ENCODE assay signal across 19 mouse cellular contexts in the genomic region with DNA sequence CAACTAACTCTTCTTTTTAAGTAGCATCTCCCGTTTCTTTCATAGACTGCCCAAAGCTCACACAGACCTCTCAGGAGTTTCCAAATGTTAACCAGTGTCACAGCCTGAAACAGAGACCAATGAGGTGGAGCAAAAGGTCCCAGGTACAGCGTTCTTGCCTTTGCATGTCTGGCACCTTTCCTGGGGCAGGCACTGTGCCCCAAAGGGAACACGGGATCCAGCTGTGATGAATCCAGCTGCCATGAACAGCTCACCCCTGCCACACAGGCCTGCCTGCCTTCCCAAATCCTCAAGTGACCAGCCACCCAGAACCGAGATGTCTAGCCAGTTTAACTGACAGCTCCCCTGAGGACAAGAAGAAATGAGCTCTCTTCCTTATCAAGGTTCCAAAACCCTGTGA. TPM values are rescaled to one million over a fixed set of nuclear protein-coding genes. Genes with fewer than 3 reads are reported as not detected.
DNase-seq lines count a peak whose midpoint lies in the region; ATAC-seq and TF ChIP-seq lines count a peak whose summit lies in the region.
"Had no signal": no experiment of that assay in that cellular context is flagged by ENCODE, and none has a peak within 500 bp of the region (broad histone marks: within the 10 kb centered on the region; RNA-seq: fewer than 3 reads in every experiment).

No protein-coding gene starts in this region.

- H3K9ac ChIP-seq in kidney, embryonic 14.5 days (ENCODE audit: low read depth, low read length), result no peak overlapping the region
- no peak overlapping the region for H3K9ac ChIP-seq in midbrain, embryonic 11.5 days (ENCODE audit: low read length)
- H3K9ac ChIP-seq: forebrain, embryonic 12.5 days; hindbrain, embryonic 13.5 days; liver, embryonic 12.5 days; lung, embryonic 14.5 days; midbrain, embryonic 13.5 days; neural tube, embryonic 15.5 days had no signal

- H3K4me1 ChIP-seq in kidney, embryonic 14.5 days (ENCODE audit: control insufficient read depth, insufficient read depth, low read length), result peaks cover 55% of the 10 kb centered on the region
- no peaks in the 10 kb centered on the region for H3K4me1 ChIP-seq in midbrain, embryonic 11.5 days (ENCODE audit: control insufficient read depth, insufficient read depth, low read length)
- H3K4me1 ChIP-seq in midbrain, embryonic 10.5 days, result 0 out of 2 replicates have a peak, but pooled peaks cover 6% of the 10 kb centered on the region
- H3K4me1 ChIP-seq: forebrain, embryonic 12.5 days; hindbrain, embryonic 13.5 days; liver, embryonic 12.5 days; midbrain, embryonic 13.5 days; neural tube, embryonic 15.5 days had no signal

- no peak for TF ChIP-seq CTCF in gastrocnemius, adult 2 months (IDR thresholded peaks at IDR 0.05)

- H3K27me3 ChIP-seq in kidney, embryonic 14.5 days (ENCODE audit: control insufficient read depth, insufficient read depth, low read length), result no peaks in the 10 kb centered on the region
- no peaks in the 10 kb centered on the region for H3K27me3 ChIP-seq in midbrain, embryonic 11.5 days (ENCODE audit: control insufficient read depth, insufficient read depth, low read length)
- no peaks in the 10 kb centered on the region for H3K27me3 ChIP-seq in midbrain, embryonic 10.5 days (ENCODE audit: low read depth, poor library complexity, severe bottlenecking)
- H3K27me3 ChIP-seq: forebrain, embryonic 12.5 days; hindbrain, embryonic 13.5 days; liver, embryonic 12.5 days; midbrain, embryonic 13.5 days; neural tube, embryonic 15.5 days had no signal

- no peak for ATAC-seq in kidney, embryonic 14.5 days (ENCODE audit: low FRiP score, low TSS enrichment)
- ATAC-seq in midbrain, embryonic 11.5 days (ENCODE audit: low FRiP score), result no peak
- ATAC-seq: liver, embryonic 12.5 days; midbrain, embryonic 13.5 days had no signal

- intact Hi-C loops in gastrocnemius, adult 2 months (cut with DNase I), result no loop called here

- peak; percentile 55 for DNase-seq in gastrocnemius, adult 2 months
- DNase-seq in gastrocnemius, postnatal 25 days, result no peak
- DNase-seq in kidney, adult 11 months, result peak; percentile 65
- peak; percentile 81 for DNase-seq in kidney, adult 9 months
- peak; percentile 36 to 60 for DNase-seq in kidney, postnatal 4 days
- DNase-seq in midbrain, embryonic 11.5 days (ENCODE audit: low spot score, missing footprints), result no peak
- no peak for DNase-seq in midbrain, embryonic 10.5 days (ENCODE audit: low spot score)
- DNase-seq: cerebellum, postnatal 25 days; lung, embryonic 14.5 days; thymus, postnatal 4 days had no signal

- no peak overlapping the region for H3K4me2 ChIP-seq in kidney, embryonic 14.5 days (replicated peaks; ENCODE audit: low read depth, low read length)
- H3K4me2 ChIP-seq in midbrain, embryonic 11.5 days, result no peak overlapping the region
- H3K4me2 ChIP-seq: forebrain, embryonic 12.5 days; hindbrain, embryonic 13.5 days; liver, embryonic 12.5 days; lung, embryonic 14.5 days; midbrain, embryonic 13.5 days; neural tube, embryonic 15.5 days had no signal

- no peak overlapping the region for H3K4me3 ChIP-seq in gastrocnemius, adult 2 months
- H3K4me3 ChIP-seq in kidney, embryonic 14.5 days (ENCODE audit: low read length), result no peak overlapping the region
- no peak overlapping the region for H3K4me3 ChIP-seq in midbrain, embryonic 11.5 days (ENCODE audit: low read depth, low read length)
- H3K4me3 ChIP-seq in midbrain, embryonic 10.5 days, result no peak overlapping the region
- H3K4me3 ChIP-seq: forebrain, embryonic 12.5 days; hindbrain, embryonic 13.5 days; left cerebral cortex, adult 2 months; liver, embryonic 12.5 days; midbrain, embryonic 13.5 days; myocyte; neural tube, embryonic 15.5 days had no signal

- H3K27ac ChIP-seq in gastrocnemius, adult 2 months, result peak overlapping the region; percentile 10; the same call in 1 of the 2 replicates
- H3K27ac ChIP-seq in kidney, embryonic 14.5 days (ENCODE audit: low read depth, low read length), result no peak overlapping the region
- H3K27ac ChIP-seq in midbrain, embryonic 11.5 days (ENCODE audit: low read depth, low read length), result no peak overlapping the region
- H3K27ac ChIP-seq in midbrain, embryonic 10.5 days (replicated peaks), result no peak overlapping the region
- H3K27ac ChIP-seq: forebrain, embryonic 12.5 days; hindbrain, embryonic 13.5 days; left cerebral cortex, adult 2 months; liver, embryonic 12.5 days; macrophage; midbrain, embryonic 13.5 days; neural tube, embryonic 15.5 days had no signal

- H3K9me3 ChIP-seq in kidney, embryonic 14.5 days (ENCODE audit: control insufficient read depth, low read length), result no peaks in the 10 kb centered on the region
- H3K9me3 ChIP-seq in midbrain, embryonic 11.5 days (ENCODE audit: control insufficient read depth, low read length), result no peaks in the 10 kb centered on the region
- no peaks in the 10 kb centered on the region for H3K9me3 ChIP-seq in midbrain, embryonic 10.5 days (replicated peaks)
- H3K9me3 ChIP-seq: forebrain, embryonic 12.5 days; hindbrain, embryonic 13.5 days; liver, embryonic 12.5 days; midbrain, embryonic 13.5 days; neural tube, embryonic 15.5 days had no signal

- 43% methylated on average over 4 of the region's 4 CpGs for WGBS in kidney, embryonic 14.5 days
- 59% methylated on average over 4 of the region's 4 CpGs for WGBS in midbrain, embryonic 11.5 days
- 63% methylated on average over 4 of the region's 4 CpGs for WGBS in midbrain, embryonic 10.5 days

- no peaks in the 10 kb centered on the region for H3K36me3 ChIP-seq in kidney, embryonic 14.5 days (ENCODE audit: control insufficient read depth, insufficient read depth, low read length)
- no peaks in the 10 kb centered on the region for H3K36me3 ChIP-seq in midbrain, embryonic 11.5 days (ENCODE audit: control insufficient read depth, insufficient read depth, low read length)
- no peaks in the 10 kb centered on the region for H3K36me3 ChIP-seq in midbrain, embryonic 10.5 days
- H3K36me3 ChIP-seq: forebrain, embryonic 12.5 days; hindbrain, embryonic 13.5 days; liver, embryonic 12.5 days; midbrain, embryonic 13.5 days; neural tube, embryonic 15.5 days had no signal

RNA-seq across cellular contexts. Expression of a gene that starts 36.1 kb away (rescaled TPM):
- total RNA-seq in gastrocnemius, adult 2 months (2021), result 1 to 10 TPM; 7.9 to 9.7 TPM
- total RNA-seq in gastrocnemius, postnatal 25 days (2021), result 1 to 10 TPM; 9.4 TPM
- 27.7 and 40.7 TPM in 2 replicates for polyA plus RNA-seq in kidney, embryonic 14.5 days (2014; fragmentation: Nextera tagmentation; extraction: Ambion mirVana)
- polyA plus RNA-seq in midbrain, embryonic 11.5 days (2014; fragmentation: Nextera tagmentation; extraction: Ambion mirVana), result 9.2 and 9.6 TPM in 2 replicates
- 4.1 and 5.9 TPM in 2 replicates for polyA plus RNA-seq in midbrain, embryonic 10.5 days (2016; fragmentation: Nextera tagmentation; extraction: Ambion mirVana)
- polyA plus RNA-seq: macrophage had no signal

Comparison
In these comparisons a context has a peak if more than half of its experiments do, and no peak if none do; other contexts are left out.
1. DNase-seq: peak in gastrocnemius, adult 2 months (single experiment), kidney, adult 11 months (single experiment), kidney, adult 9 months (single experiment) and kidney, postnatal 4 days (2 of 2); none in gastrocnemius, postnatal 25 days (single experiment), midbrain, embryonic 11.5 days (single experiment) and midbrain, embryonic 10.5 days (single experiment).